Mouse (Mus musculus) lung, embryonic 16.5 days (tissue): ENCODE data around the gene Senp6. TPM values are rescaled to one million over a fixed set of nuclear protein-coding genes. Genes with fewer than 3 reads are reported as not detected.
A peak's percentile ranks its signal among the peaks of the same experiment; 100 is the strongest.

ENCODE experiments used
- ATAC-seq: fragments of 200-750 bp; cut with Nextera tagmentation; 2 replicates; pipeline ENCODE4 v1.8.0; 2017; ENCODE audit warnings: low read depth, mild to moderate bottlenecking, moderate library complexity
- H3K27ac ChIP-seq: fragments of 300-500 bp; sonication (generic); 2 replicates; pipeline ENCODE4 v1.5.1; 2014; ENCODE audit warnings: mild to moderate bottlenecking, control low read depth, low read length
- H3K27me3 ChIP-seq: fragments of 300-500 bp; sonication (generic); 2 replicates; pipeline ENCODE4 v1.6.1; 2014; ENCODE audit warnings: low read depth, low read length, mixed read lengths; ENCODE audit not compliant: control insufficient read depth, insufficient read depth
- H3K36me3 ChIP-seq: fragments of 300-500 bp; sonication (generic); 2 replicates; pipeline ENCODE4 v1.6.1; 2014; ENCODE audit warnings: low read length; ENCODE audit not compliant: control insufficient read depth, insufficient read depth
- H3K4me1 ChIP-seq: fragments of 300-500 bp; sonication (generic); replicated peaks from 2 replicates; pipeline ENCODE4 v1.6.1; 2014; ENCODE audit warnings: low read length, mixed read lengths; ENCODE audit not compliant: control insufficient read depth, insufficient read depth
- H3K4me2 ChIP-seq: fragments of 300-500 bp; sonication (generic); 2 replicates; pipeline ENCODE4 v1.6.1; 2014; ENCODE audit warnings: low read depth, low read length, control low read depth
- H3K4me3 ChIP-seq: fragments of 300-500 bp; sonication (generic); 2 replicates; pipeline ENCODE4 v1.5.1; 2014; ENCODE audit warnings: mild to moderate bottlenecking, low read length, control low read depth
- H3K9ac ChIP-seq: fragments of 300-500 bp; sonication (generic); 2 replicates; pipeline ENCODE4 v1.6.1; 2014; ENCODE audit warnings: low read length, control low read depth
- H3K9me3 ChIP-seq: fragments of 300-500 bp; sonication (generic); 2 replicates; pipeline ENCODE4 v1.6.1; 2016; ENCODE audit warnings: low read length; ENCODE audit not compliant: control insufficient read depth
- WGBS: fragments of 180-500 bp; shearing (Covaris S2); extraction: QIAGEN DNeasy Blood & Tissue Kit; methylation state at CpG from one replicate; pipeline ENCODE4 v1.1.7; 2014; 5-methylcytosine and 5-hydroxymethylcytosine counted together
- polyA plus RNA-seq: library from polyadenylated mRNA; unstranded; fragments of >200 nt; fragmentation: Nextera tagmentation; extraction: Ambion mirVana; gene quantifications from 2 replicates; pipeline ENCODE4 v1.2.1, GENCODE M21; 2015

Gene Senp6
- polyA plus RNA-seq, 1 experiment from 2014 or later, result 44.4 TPM

DNA sequence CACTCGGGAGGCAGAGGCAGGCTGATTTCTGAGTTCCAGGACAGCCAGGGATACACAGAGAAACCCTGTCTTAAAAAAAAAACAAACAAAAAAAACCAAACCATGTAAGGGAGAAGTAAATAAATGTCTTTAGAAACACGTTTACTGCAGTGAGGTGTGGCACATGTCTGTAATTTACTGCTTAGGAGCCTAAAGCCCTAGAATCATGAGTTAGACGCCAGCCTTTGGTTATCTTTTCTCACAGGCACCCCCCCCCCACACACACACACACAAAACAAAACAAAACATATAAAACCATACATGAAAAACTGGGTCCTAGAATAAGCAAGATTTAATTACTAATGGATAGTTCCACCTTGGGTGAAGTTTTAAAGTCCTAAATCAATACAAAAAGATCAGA, 29.6 kb downstream of the Senp6 start:
- no peak overlapping the region for H3K9ac ChIP-seq
- H3K27ac ChIP-seq, result no peak overlapping the region
- no peak overlapping the region for H3K4me3 ChIP-seq
- H3K4me1 ChIP-seq, result no peaks in the 10 kb centered on the region
- no peaks in the 10 kb centered on the region for H3K27me3 ChIP-seq
- no peaks in the 10 kb centered on the region for H3K9me3 ChIP-seq
- no peak for ATAC-seq
- no peak overlapping the region for H3K4me2 ChIP-seq
- H3K36me3 ChIP-seq, result peaks cover 7% of the 10 kb centered on the region; the same call in 1 of the 2 replicates
- WGBS, result 81% methylated on average over 3 of the region's 3 CpGs

DNA sequence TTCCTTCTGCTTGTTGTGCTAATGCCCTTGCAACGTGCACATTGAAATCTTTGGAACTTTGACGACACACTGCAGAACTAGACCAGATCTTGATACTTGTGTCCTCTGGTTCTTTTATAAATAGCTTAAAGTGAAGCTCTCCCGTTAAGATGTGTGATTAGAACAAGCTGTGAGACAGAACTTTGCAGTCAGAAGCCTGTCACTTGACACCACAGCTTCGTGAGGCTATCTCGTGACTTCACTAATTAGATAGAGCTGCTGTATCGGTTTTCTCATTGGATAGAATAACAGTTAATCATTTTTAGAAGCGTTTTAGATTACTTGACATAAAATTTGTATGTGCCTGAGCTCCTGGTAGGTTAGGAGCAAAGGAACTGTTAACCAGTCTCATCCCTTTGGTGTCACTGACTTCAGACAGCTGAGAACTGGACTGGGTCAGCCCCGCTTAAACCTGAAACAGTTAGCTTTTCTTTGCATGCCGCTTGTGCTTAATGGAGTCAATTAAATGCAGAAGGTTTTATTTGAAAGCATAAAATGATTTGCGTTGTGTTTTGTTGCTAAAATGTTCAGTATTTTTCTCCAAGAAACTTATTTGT, 79.4 kb downstream of the Senp6 start:
- no peak for ATAC-seq
- no peaks in the 10 kb centered on the region for H3K4me1 ChIP-seq
- H3K36me3 ChIP-seq, result peaks cover 29% of the 10 kb centered on the region
- WGBS, result 64% methylated on average over 10 of the region's 10 CpGs
- H3K4me3 ChIP-seq, result no peak overlapping the region
- H3K9me3 ChIP-seq, result no peaks in the 10 kb centered on the region
- H3K27me3 ChIP-seq, result no peaks in the 10 kb centered on the region
- no peak overlapping the region for H3K27ac ChIP-seq
- no peak overlapping the region for H3K9ac ChIP-seq
- no peak overlapping the region for H3K4me2 ChIP-seq

DNA sequence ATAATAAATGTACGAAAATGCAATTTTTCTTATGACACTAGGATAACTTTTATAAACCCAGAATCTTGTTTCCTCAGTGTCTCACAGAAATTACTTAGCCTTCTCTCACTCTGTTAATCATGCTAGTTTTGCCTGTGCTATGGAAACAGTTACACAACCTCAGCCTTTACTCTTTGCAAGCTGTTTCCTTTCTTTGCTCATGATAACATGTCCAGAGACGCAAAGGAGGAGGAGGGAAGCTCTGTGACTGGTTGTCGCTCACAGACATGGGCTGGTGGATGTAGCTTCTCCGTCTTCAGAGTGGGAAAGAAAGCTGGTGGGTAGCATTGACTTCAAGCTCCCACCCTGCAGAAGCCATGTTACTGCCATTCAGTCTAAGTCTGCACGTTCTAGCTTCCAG, 82.9 kb downstream of the Senp6 start:
- peak; percentile 78 for ATAC-seq
- Histone ChIP-seq H3K9ac (no peak overlapping the region), H3K27ac (no peak overlapping the region), H3K4me3 (no peak overlapping the region), H3K4me2 (no peak overlapping the region), H3K9me3 (no peaks in the 10 kb centered on the region), H3K36me3 (peaks cover 9% of the 10 kb centered on the region), H3K4me1 (no peaks in the 10 kb centered on the region), H3K27me3 (no peaks in the 10 kb centered on the region)
- WGBS, result 66% methylated on average over 5 of the region's 5 CpGs

DNA sequence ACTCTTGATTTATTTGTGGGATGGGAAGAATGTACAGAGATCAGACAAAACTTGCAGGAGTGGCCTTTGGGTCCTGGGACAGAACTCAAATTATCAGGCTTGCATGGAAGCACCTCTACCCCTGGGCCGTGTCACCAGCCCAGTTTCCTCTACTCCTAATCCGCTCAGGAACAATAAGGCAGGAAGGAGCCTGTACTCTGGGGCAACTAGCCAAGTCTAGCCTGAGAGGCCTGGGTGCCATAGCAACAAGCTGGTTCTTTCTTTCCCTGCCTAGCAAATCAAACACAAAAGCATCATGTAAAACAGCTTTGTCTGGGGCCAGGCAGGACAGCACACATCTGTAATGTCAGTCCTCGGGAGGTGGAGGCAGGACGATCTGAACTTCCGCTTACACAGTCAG, 88.6 kb downstream of the Senp6 start:
- WGBS, result 66% methylated on average over 5 of the region's 5 CpGs
- ATAC-seq, result peak; percentile 87

DNA sequence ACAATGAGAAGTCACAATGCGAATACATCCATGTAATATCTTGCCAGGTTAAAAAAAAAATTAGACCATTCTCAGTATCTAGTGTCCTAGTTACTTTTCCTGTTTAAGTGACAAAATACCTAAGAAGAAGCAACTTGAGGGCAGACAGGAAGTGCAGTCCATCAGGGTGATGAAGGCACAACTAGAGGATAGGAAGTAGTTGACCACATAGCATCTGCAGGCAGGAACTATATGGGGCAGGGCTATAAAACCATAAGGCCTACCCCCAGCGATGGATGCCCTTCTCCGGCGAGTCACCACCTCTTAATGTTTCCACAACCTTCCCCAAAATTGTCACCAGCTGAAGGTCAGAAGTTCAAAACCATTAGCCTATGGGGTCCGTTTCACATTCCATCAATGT, 90.1 kb downstream of the Senp6 start:
- H3K4me3 ChIP-seq, result no peak overlapping the region
- H3K27ac ChIP-seq, result no peak overlapping the region
- no peak overlapping the region for H3K4me2 ChIP-seq
- H3K36me3 ChIP-seq, result peaks cover 2% of the 10 kb centered on the region; the same call in 1 of the 2 replicates
- no peak for ATAC-seq
- WGBS, result 74% methylated on average over 5 of the region's 5 CpGs
- H3K9me3 ChIP-seq, result no peaks in the 10 kb centered on the region
- no peak overlapping the region for H3K9ac ChIP-seq
- H3K27me3 ChIP-seq, result no peaks in the 10 kb centered on the region
- no peaks in the 10 kb centered on the region; the same call in 1 of the 2 replicates for H3K4me1 ChIP-seq

More for the DNA sequence above, 88.6 kb downstream of the Senp6 start:
- H3K4me1 ChIP-seq, result no peaks in the 10 kb centered on the region; the same call in 1 of the 2 replicates
- H3K4me2 ChIP-seq, result no peak overlapping the region
- H3K27me3 ChIP-seq, result no peaks in the 10 kb centered on the region
- peaks cover 2% of the 10 kb centered on the region; the same call in 1 of the 2 replicates for H3K36me3 ChIP-seq
- H3K9me3 ChIP-seq, result no peaks in the 10 kb centered on the region
- no peak overlapping the region for H3K27ac ChIP-seq
- no peak overlapping the region for H3K4me3 ChIP-seq
- no peak overlapping the region for H3K9ac ChIP-seq

DNA sequence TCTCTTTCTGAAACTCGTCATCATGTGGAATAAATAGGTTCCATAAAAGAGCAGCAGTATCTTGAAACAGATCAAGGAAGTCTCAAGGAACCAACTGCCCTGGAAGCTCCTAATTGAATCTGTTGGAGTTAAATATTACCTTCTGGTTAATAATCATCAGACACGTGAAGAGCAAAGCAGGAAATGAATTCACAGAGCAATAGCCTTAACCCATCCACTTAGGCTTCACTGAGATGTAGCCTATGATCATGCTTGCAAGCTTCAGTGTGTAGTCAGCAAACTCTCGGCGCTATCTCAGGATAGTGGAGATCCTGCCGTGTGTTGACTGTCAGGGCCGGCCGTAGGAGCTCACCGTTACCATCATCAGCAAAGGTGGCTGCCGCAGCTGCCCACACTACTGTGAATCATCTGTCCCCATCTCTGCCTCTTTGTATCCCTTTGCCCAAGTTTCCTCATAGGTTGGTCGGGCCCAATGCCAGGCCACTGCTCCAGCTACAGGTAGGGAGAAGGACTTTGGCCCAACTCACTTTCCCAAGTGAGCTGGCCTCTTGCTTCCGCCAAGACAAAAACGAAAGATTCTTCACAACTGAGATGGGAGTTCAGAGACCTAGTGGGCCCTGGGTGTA, 91.2 kb downstream of the Senp6 start:
- Histone ChIP-seq H3K4me3 (no peak overlapping the region), H3K9ac (no peak overlapping the region), H3K4me2 (no peak overlapping the region), H3K27ac (no peak overlapping the region), H3K4me1 (no peaks in the 10 kb centered on the region; the same call in 1 of the 2 replicates), H3K36me3 (no peaks in the 10 kb centered on the region), H3K9me3 (no peaks in the 10 kb centered on the region; the same call in 1 of the 2 replicates), H3K27me3 (no peaks in the 10 kb centered on the region)
- ATAC-seq, result no peak
- WGBS, result 73% methylated on average over 12 of the region's 12 CpGs

DNA sequence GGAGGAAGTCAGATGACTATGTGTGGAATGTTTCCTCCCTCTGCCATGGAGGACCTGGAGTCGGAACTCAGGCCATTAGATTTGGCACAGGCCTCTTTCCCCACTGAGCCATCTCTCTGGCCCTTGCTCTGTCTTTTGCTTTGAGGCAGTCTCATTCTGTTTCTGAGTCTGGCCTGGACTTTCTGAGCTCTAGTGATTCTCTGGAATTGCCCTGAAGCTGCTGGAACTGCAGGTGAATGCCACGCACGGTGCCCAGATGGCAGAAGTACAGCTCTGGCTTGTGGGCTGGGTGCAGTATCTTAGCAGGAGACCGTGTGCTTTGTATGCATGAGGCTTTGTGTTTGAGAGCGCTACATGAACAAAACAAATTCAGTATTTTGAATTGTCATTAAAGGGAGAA, 92.2 kb downstream of the Senp6 start:
- no peak overlapping the region for H3K27ac ChIP-seq
- no peak overlapping the region for H3K4me2 ChIP-seq
- no peaks in the 10 kb centered on the region for H3K27me3 ChIP-seq
- no peak overlapping the region for H3K9ac ChIP-seq
- H3K4me3 ChIP-seq, result no peak overlapping the region
- H3K9me3 ChIP-seq, result no peaks in the 10 kb centered on the region; the same call in 1 of the 2 replicates
- H3K36me3 ChIP-seq, result no peaks in the 10 kb centered on the region
- ATAC-seq, result no peak
- WGBS, result 84% methylated on average over 5 of the region's 5 CpGs
- peaks cover under 1% of the 10 kb centered on the region; the same call in 1 of the 2 replicates for H3K4me1 ChIP-seq

DNA sequence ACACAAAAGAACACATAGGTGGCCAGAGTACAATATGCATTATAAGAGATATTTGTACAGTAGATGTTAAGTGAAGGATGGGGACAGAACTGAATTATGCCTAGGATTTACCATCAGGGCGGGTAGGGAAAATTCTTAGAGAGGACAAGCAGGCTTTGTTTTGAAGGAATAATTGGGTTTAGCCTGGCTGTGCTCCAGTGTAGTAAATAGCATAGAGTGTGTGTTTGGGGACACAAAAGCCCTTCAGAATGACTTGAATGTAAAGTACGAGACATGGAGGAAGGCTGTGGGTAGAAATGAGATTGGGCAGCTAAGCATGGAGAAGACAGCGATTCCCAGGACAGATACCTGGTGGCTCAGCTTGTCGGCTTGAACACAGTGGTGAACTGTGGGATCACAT, 94.7 kb downstream of the Senp6 start:
- WGBS, result 74% methylated on average over 4 of the region's 4 CpGs
- no peaks in the 10 kb centered on the region for H3K36me3 ChIP-seq
- H3K9ac ChIP-seq, result no peak overlapping the region
- no peak overlapping the region for H3K27ac ChIP-seq
- no peaks in the 10 kb centered on the region; the same call in 1 of the 2 replicates for H3K9me3 ChIP-seq
- H3K27me3 ChIP-seq, result no peaks in the 10 kb centered on the region
- ATAC-seq, result no peak
- peaks cover 7% of the 10 kb centered on the region; the same call in 1 of the 2 replicates for H3K4me1 ChIP-seq
- H3K4me2 ChIP-seq, result no peak overlapping the region
- no peak overlapping the region for H3K4me3 ChIP-seq

DNA sequence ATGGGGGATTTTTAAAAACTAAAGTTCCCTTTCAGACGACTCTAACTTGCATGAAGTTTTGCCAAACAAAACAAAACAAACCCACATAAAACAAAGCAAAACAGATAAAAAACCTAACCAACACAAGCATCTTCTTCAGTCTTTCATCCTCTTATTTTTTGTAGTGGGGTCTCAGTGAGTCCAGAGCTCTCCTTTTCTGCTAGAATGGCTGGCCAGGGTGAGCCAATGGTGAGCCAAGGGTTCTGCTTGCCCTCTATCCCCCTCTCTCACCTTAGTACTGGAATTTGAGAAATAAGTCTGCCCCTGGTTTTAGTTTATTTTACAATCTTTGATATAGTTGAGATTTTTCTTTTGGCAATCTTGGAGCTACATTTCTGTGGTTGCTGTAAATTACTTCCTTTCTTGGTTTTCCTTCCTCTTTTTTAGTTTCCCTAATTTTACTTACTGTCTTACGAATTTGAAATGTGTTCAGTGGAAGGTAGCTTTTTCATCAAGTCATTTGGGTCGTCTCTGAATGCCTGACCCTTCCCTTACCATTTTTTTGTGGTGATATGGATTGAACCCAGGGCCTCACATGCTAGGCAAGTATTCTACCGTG, 96.5 kb downstream of the Senp6 start:
- no peaks in the 10 kb centered on the region; the same call in 1 of the 2 replicates for H3K9me3 ChIP-seq
- no peaks in the 10 kb centered on the region for H3K36me3 ChIP-seq
- peaks cover 12% of the 10 kb centered on the region; the same call in 1 of the 2 replicates for H3K4me1 ChIP-seq
- H3K27me3 ChIP-seq, result no peaks in the 10 kb centered on the region
- WGBS, result 72% methylated on average over 4 of the region's 4 CpGs
- H3K9ac ChIP-seq, result no peak overlapping the region
- H3K4me2 ChIP-seq, result no peak overlapping the region
- no peak for ATAC-seq
- H3K4me3 ChIP-seq, result no peak overlapping the region
- H3K27ac ChIP-seq, result no peak overlapping the region
